Mouse (Mus musculus) yolk sac, embryonic 10.5 days (tissue): ENCODE measurements around the gene Slc25a20.

Source experiments
- DNase-seq: peaks from one replicate; pipeline ENCODE4 v3.0.0-alpha.2; 2017; ENCODE audit warnings: low spot score

The Slc25a20 gene

DNA sequence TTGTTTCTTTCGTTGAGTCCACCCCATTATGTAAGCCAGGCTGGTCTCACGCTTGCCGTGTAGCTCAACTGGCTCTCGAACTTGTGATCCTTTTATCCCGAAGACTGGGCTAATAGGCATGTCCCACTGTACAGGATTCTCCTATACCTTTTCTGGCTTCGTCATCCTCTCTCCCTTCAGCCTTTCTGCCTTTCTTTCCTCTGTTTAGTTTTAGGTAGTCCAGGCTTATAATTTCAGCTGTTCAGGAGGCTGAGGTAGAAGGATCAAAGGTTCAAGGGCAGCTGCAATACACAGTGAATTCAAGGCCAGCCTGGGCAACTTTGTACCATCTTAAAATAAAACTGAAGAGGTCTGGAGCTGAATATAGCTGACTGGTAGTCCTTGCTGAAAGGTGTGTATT, 25.3 kb downstream of the Slc25a20 start:
- no peak for DNase-seq

GRCm38 (mm10) chr9:108687686-108688085, 25.8 kb downstream of the Slc25a20 start:
- DNase-seq = no peak

DNA sequence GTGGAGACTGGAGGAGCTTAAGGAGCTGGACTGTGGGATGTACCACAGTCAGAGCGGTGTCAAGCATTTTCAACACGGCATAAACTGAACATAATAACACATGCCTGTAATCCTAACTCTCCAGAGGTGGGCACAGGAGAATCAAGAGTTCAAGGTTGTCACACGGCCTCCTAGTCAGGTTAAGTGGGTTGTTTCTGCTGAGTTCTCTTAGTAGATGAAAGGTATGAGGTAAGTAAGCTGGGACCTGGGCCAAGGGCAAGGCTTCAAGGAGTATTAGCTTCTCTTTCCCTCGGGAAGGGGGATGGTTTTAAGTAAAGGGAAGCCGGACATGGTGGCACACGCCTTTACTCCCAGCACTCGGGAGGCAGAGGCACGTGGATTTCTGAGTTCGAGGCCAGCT, 26.6 kb downstream of the Slc25a20 start:
- no peak for DNase-seq

- DNase-seq = no peak
These were observed 27.2 kb downstream of the Slc25a20 start, which contains the start of gene Prkar2a for GRCm38 (mm10) chr9:108689106-108689505. TSS of gene Prkar2a (plus strand) at chr9:108689314.

- no peak for DNase-seq
These were observed 28.1 kb downstream of the Slc25a20 start for GRCm38 (mm10) chr9:108689993-108690392.

GRCm38 (mm10) chr9:108690914-108691313, 29.0 kb downstream of the Slc25a20 start:
- no peak for DNase-seq

GRCm38 (mm10) chr9:108691371-108691770, 29.5 kb downstream of the Slc25a20 start:
- no peak for DNase-seq

GRCm38 (mm10) chr9:108691846-108692225, 29.9 kb downstream of the Slc25a20 start:
- peak; percentile 87 for DNase-seq

DNA sequence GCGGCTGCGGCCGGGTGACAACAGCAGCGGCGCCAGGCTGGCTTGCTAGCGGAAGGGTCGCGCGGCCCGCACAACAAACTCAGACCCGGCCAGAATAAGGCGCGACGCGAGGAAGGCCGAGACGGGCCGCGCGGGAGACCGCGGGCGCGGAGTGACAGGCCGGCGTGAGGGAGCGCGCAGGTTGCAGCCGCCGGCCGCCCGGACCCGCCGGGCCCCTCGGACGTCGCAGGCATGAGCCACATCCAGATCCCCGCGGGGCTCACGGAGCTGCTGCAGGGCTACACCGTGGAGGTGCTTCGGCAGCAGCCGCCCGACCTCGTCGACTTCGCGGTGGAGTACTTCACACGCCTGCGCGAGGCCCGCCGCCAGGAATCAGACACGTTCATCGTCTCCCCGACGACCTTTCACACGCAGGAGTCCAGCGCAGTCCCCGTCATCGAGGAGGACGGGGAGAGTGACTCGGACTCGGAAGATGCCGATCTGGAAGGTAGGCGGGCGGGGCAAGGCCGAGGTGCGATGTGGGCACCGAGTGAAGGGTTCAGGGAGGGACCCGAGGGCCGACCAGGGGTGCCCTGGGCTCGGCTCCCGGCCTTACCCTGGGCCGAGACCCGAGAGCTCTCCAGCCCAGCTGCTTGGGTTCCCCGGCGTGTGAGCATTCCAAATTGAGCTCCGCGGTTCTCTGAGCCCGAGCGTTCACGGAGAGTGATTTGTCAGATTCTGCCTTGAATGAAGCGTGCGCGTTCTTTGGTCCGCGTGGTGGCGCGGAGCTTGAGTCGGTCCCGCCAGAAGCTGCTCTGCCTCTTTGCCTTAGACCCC, 30.5 kb downstream of the Slc25a20 start:
- peak; percentile 63 for DNase-seq

DNA sequence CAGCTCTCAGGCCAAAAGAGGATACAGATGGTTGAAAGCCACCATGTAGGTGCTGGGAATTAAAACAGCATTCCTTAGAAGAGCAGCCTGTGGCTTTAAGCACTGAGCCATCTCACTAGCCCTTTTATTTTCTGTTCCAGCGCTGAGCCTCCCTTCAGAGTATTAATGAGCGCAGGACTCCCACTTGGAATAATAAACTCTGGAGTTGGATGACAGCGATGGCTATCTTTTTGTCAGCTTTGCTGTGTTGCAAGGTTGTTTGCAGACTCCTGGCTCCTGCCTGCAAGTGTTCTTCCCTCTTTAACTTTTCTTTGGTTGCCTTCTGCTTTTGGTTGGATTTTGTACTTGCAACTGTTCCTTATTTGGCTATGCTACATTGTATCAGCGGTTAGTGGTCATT, 32.1 kb downstream of the Slc25a20 start:
- no peak for DNase-seq

- no peak for DNase-seq
These were observed 32.6 kb downstream of the Slc25a20 start for GRCm38 (mm10) chr9:108694533-108694932.

DNA sequence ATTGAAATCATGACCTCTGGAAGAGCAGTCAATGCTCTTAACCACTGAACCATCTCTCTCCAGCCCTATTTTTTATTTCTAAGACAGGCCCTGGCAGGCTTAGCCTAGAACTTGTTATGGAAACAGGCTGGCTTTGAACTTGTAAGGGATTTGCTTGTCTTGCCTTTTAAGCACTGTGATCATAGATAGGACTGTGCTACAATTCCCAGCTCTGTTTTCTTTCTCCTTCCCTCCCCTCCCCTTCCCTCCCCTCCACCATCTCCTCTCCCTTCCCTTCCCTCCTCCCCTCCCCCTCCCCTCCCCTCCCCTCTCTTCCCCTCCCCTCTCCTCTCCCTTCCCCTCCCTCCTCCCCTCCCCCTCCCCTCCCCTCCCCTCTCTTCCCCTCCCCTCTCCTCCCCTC, 40.6 kb downstream of the Slc25a20 start:
- DNase-seq = no peak

- no peak for DNase-seq
These were observed 41.7 kb downstream of the Slc25a20 start for GRCm38 (mm10) chr9:108703373-108704110.

GRCm38 (mm10) chr9:108704591-108704990, 42.7 kb downstream of the Slc25a20 start:
- DNase-seq = no peak

- no peak for DNase-seq
These were observed 45.3 kb downstream of the Slc25a20 start for GRCm38 (mm10) chr9:108707212-108707611.

GRCm38 (mm10) chr9:108708833-108709232, 46.9 kb downstream of the Slc25a20 start:
- DNase-seq = no peak

DNA sequence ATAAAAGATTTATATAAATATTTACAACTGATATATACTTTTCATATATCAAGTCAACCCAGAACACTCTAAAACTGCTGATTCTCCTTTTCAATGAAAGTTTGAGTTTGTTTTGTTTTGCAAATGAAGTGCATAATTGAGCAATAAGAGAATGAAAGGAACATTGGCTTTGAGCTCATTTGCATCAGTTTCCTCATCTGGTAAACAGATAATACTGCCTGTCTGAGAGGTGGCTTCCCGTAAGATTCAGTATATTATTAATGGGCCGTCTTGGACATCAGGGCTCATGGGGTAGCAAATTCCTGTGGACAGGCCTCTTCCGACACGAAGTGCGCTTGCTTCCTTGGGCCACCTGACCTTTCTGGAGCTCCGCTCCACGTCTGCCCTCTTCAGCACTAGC, 48.9 kb downstream of the Slc25a20 start:
- DNase-seq = no peak

DNA sequence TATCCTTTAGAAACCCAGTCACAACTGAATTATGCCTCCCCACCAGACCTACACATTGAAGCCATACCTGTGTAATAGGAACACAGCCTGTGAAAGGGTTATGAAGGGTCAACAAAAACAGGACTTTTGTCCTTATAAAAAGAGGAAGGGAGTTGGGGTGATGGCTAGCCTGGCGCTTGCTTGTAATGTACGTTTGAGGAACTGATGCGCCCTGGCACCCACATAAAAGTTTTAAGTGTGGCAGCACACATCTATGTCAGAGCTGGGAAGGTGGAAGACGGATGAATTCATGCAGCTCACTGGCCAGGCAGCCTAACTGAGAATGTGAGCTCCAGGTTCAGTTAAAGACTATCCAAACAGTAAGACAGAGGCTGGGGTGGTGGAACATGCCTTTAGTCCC, 54.3 kb downstream of the Slc25a20 start:
- no peak for DNase-seq

GRCm38 (mm10) chr9:108723751-108724150, 61.9 kb downstream of the Slc25a20 start:
- DNase-seq = no peak

DNA sequence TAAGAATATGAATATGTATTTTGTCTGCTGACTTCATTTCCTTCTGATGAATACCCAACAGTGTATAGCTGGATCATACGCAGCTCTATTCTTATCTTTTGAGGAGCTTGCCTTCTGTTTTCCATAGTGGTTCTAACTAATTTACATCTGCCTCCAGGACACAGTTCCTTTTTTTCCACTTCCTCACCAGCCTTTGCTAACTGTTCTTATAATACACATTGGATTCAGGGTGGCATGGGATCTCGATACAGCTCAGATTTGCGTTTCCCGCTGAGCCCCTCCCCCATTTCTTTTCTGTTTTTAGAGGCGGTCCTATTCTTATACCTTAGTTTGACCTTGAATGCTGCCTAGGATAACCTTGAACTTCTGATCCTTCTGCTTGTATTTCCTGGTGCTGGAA, 64.2 kb downstream of the Slc25a20 start:
- DNase-seq = no peak

- no peak for DNase-seq
These were observed 67.2 kb downstream of the Slc25a20 start for GRCm38 (mm10) chr9:108729050-108729449.

DNA sequence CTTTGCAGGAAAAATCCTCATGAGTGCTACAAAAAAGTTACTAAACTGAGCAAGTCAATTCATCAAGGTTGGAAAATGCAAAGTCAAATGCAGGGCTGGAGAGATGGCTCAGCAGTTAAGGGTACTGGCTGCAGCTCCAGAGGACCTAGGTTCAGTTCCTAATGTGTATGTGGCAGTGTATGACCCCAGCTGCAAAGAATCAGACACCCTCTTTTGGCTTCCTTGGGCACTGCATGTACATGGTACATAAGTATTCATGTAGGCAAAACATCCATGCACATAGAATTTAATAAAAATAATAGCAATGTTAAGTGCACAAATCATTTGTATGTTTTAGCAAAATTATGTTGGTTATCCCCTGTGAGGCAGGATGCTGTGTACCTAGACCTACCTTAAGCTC, 70.6 kb downstream of the Slc25a20 start:
- DNase-seq = no peak
